Mouse (Mus musculus): ENCODE results near the gene Shcbp1l. TPM values are rescaled to one million over a fixed set of nuclear protein-coding genes. Genes with fewer than 3 reads are reported as not detected.
"Not testable (repeated sequence)": the region's sequence is repeated elsewhere in the genome, so short reads cannot be mapped to it uniquely, and the experiment has no call there.

The Shcbp1l gene
- polyA plus RNA-seq, 1 experiment from 2014 or later = 0.21 TPM

DNA sequence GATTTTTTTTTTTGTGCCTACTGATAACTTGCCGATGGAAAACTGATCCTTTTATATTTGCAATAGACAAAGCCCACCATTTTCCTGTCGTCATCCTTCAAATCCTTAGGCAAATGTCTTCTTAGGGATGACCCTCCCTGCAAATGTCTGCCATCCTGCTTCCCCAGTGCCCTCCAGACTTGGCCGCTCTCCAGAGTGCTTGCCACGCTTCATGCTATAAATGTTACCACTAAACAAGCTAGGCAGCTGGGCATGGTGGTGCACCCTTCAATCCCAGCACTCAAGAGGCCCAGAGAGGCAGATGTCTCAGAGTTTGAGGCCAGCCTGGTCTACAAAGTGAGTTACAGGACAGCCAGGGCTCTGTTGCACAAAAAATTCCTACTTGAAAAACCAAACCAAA lies 29.3 kb upstream of the Shcbp1l start:
- not testable (repeated sequence) for H3K27me3 ChIP-seq (ENCODE audit: control insufficient read depth, insufficient read depth, low read length); H3K9ac ChIP-seq (ENCODE audit: low read depth, low read length); H3K27ac ChIP-seq (ENCODE audit: low read depth, low read length); ATAC-seq (replicated peaks; ENCODE audit: insufficient number of reproducible peaks, low FRiP score, low TSS enrichment); H3K9me3 ChIP-seq (replicated peaks; ENCODE audit: control insufficient read depth, low read length); H3K36me3 ChIP-seq (ENCODE audit: control insufficient read depth, insufficient read depth, low read length); H3K4me3 ChIP-seq (ENCODE audit: low read depth, low read length); H3K4me2 ChIP-seq; H3K4me1 ChIP-seq (ENCODE audit: control insufficient read depth, insufficient read depth, low read length)
- WGBS (ENCODE audit: insufficient replicate concordance) = 84% methylated on average over 4 of the region's 4 CpGs

- 3% methylated on average over 7 of the region's 7 CpGs for WGBS (ENCODE audit: insufficient replicate concordance)
- Histone ChIP-seq H3K36me3 (ENCODE audit: control insufficient read depth, insufficient read depth, low read length) (no peaks in the 10 kb centered on the region), H3K27me3 (ENCODE audit: control insufficient read depth, insufficient read depth, low read length) (no peaks in the 10 kb centered on the region), H3K4me2 (no peak overlapping the region), H3K9ac (ENCODE audit: low read depth, low read length) (no peak overlapping the region), H3K9me3 (replicated peaks; ENCODE audit: control insufficient read depth, low read length) (no peaks in the 10 kb centered on the region), H3K27ac (ENCODE audit: low read depth, low read length) (no peak overlapping the region), H3K4me1 (ENCODE audit: control insufficient read depth, insufficient read depth, low read length) (no peaks in the 10 kb centered on the region), H3K4me3 (ENCODE audit: low read depth, low read length) (no peak overlapping the region)
- ATAC-seq (replicated peaks; ENCODE audit: insufficient number of reproducible peaks, low FRiP score, low TSS enrichment) = no peak
Observed at GRCm38 (mm10) chr1:153401765-153402164, 23.2 kb upstream of the Shcbp1l start.

DNA sequence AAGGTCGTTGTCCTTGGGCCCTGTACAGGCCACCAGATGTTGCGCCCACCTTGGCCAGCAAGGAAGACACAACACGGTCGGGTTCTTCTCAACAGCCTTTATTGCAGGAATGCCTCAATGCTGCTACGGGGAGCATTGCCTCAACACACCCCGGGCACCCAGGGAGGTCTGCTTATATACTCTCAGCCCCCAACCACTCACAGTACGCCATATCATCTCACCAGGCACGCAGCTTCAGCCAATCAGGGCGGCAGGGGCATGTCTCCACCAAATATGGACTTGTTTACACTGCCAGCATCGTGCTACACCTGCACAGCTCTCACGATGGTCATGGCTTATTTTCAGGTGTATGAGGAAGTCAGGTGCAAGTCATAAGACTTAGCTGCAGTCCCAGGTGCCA lies 17.3 kb upstream of the Shcbp1l start:
- not testable (repeated sequence) for H3K4me2 ChIP-seq; H3K9me3 ChIP-seq (replicated peaks; ENCODE audit: control insufficient read depth, low read length); H3K36me3 ChIP-seq (ENCODE audit: control insufficient read depth, insufficient read depth, low read length); ATAC-seq (replicated peaks; ENCODE audit: insufficient number of reproducible peaks, low FRiP score, low TSS enrichment); H3K4me3 ChIP-seq (ENCODE audit: low read depth, low read length); H3K27me3 ChIP-seq (ENCODE audit: control insufficient read depth, insufficient read depth, low read length); H3K9ac ChIP-seq (ENCODE audit: low read depth, low read length); H3K27ac ChIP-seq (ENCODE audit: low read depth, low read length); H3K4me1 ChIP-seq (ENCODE audit: control insufficient read depth, insufficient read depth, low read length)
- WGBS (ENCODE audit: insufficient replicate concordance) = 78% methylated on average over 11 of the region's 11 CpGs

GRCm38 (mm10) chr1:153408296-153408695 lies 16.7 kb upstream of the Shcbp1l start:
- H3K4me1 ChIP-seq (ENCODE audit: control insufficient read depth, insufficient read depth, low read length); ATAC-seq (replicated peaks; ENCODE audit: insufficient number of reproducible peaks, low FRiP score, low TSS enrichment); H3K27me3 ChIP-seq (ENCODE audit: control insufficient read depth, insufficient read depth, low read length); H3K9me3 ChIP-seq (replicated peaks; ENCODE audit: control insufficient read depth, low read length); H3K9ac ChIP-seq (ENCODE audit: low read depth, low read length); H3K36me3 ChIP-seq (ENCODE audit: control insufficient read depth, insufficient read depth, low read length); H3K4me3 ChIP-seq (ENCODE audit: low read depth, low read length); H3K4me2 ChIP-seq; H3K27ac ChIP-seq (ENCODE audit: low read depth, low read length): not testable (repeated sequence)
- 72% methylated on average over 4 of the region's 5 CpGs for WGBS (ENCODE audit: insufficient replicate concordance)

DNA sequence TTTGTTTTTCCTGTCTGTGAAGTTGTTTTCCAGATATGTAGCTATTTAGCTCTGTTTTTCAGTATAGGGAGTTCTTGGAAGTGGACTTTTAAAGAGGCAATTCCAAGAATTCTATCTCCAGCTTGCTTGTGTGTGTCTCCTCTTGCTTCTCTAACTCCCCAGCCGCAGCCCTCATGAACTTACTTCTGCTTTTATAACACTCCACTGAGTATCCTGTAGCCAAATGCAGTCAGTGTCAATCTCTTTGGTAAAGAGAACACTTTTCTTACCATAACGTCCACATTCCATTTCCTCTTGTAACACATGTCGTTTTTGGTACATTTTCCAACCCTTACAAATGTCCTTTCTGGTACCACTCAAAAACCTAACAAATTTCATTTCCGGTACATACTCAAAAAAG lies 14.0 kb upstream of the Shcbp1l start:
- not testable (repeated sequence) for ATAC-seq (replicated peaks; ENCODE audit: insufficient number of reproducible peaks, low FRiP score, low TSS enrichment); H3K36me3 ChIP-seq (ENCODE audit: control insufficient read depth, insufficient read depth, low read length); H3K4me2 ChIP-seq; H3K9me3 ChIP-seq (replicated peaks; ENCODE audit: control insufficient read depth, low read length); H3K4me3 ChIP-seq (ENCODE audit: low read depth, low read length); H3K9ac ChIP-seq (ENCODE audit: low read depth, low read length); H3K27me3 ChIP-seq (ENCODE audit: control insufficient read depth, insufficient read depth, low read length); H3K27ac ChIP-seq (ENCODE audit: low read depth, low read length); H3K4me1 ChIP-seq (ENCODE audit: control insufficient read depth, insufficient read depth, low read length)
- WGBS (ENCODE audit: insufficient replicate concordance) = 100% methylated on average over 1 of the region's 4 CpGs

DNA sequence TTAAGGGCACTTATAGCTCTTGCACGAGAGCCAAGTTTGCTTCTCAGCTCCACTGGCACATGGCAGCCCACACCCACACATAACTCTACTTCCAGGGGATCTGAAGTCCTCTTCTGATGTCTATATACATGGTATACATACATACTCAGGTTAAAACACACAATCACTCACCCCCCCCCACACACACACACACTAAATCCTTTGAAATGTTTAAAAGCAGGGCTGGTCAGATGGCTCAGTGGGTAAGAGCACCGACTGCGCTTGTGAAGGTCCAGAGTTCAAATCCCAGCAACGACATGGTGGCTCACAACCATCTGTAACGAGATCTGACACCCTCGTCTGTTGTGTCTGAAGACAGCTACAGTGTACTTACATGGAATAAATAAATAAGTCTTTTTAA lies 13.2 kb upstream of the Shcbp1l start:
- no peaks in the 10 kb centered on the region for H3K36me3 ChIP-seq (ENCODE audit: control insufficient read depth, insufficient read depth, low read length)
- no peak overlapping the region for H3K4me2 ChIP-seq
- ATAC-seq (replicated peaks; ENCODE audit: insufficient number of reproducible peaks, low FRiP score, low TSS enrichment) = no peak
- no peak overlapping the region for H3K4me3 ChIP-seq (ENCODE audit: low read depth, low read length)
- H3K9ac ChIP-seq (ENCODE audit: low read depth, low read length) = no peak overlapping the region
- H3K4me1 ChIP-seq (ENCODE audit: control insufficient read depth, insufficient read depth, low read length) = no peaks in the 10 kb centered on the region
- no peak overlapping the region for H3K27ac ChIP-seq (ENCODE audit: low read depth, low read length)
- no peaks in the 10 kb centered on the region for H3K27me3 ChIP-seq (ENCODE audit: control insufficient read depth, insufficient read depth, low read length)
- H3K9me3 ChIP-seq (replicated peaks; ENCODE audit: control insufficient read depth, low read length) = no peaks in the 10 kb centered on the region
- 83% methylated on average over 6 of the region's 6 CpGs for WGBS (ENCODE audit: insufficient replicate concordance)

GRCm38 (mm10) chr1:153412663-153413396 lies 12.1 kb upstream of the Shcbp1l start:
- H3K9ac ChIP-seq (ENCODE audit: low read depth, low read length); H3K4me3 ChIP-seq (ENCODE audit: low read depth, low read length); H3K27me3 ChIP-seq (ENCODE audit: control insufficient read depth, insufficient read depth, low read length); H3K36me3 ChIP-seq (ENCODE audit: control insufficient read depth, insufficient read depth, low read length); H3K27ac ChIP-seq (ENCODE audit: low read depth, low read length); H3K4me1 ChIP-seq (ENCODE audit: control insufficient read depth, insufficient read depth, low read length); ATAC-seq (replicated peaks; ENCODE audit: insufficient number of reproducible peaks, low FRiP score, low TSS enrichment); H3K4me2 ChIP-seq; H3K9me3 ChIP-seq (replicated peaks; ENCODE audit: control insufficient read depth, low read length): not testable (repeated sequence)
- 93% methylated on average over 2 of the region's 4 CpGs for WGBS (ENCODE audit: insufficient replicate concordance)

DNA sequence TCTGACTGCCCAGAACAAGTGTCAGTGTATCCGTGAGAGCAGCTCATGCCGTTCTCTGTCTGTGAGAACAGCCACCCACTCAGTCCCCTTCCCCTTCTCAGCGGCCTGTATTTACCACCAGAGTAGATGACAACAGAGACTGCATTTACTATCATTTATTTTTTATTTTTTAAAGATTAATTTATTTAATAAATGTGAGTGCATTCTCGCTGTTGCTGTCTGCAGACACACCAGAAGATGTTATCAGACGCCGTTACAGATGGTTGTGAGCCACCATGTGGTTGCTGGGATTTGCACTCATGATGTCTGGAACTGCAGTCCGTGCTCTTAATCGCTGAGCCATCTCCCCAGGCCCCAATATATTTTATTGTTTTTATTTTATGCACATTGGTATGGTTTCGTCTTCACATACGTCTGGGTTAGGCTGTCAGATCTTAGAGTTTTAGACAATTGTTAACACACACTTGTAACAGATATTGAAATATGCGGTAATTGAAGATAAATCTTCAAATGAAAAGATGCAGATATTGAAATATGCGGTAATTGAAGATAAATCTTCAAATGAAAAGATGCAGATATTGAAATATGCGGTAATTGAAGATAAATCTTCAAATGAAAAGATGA lies 11.5 kb upstream of the Shcbp1l start:
- not testable (repeated sequence) for H3K9ac ChIP-seq (ENCODE audit: low read depth, low read length); ATAC-seq (replicated peaks; ENCODE audit: insufficient number of reproducible peaks, low FRiP score, low TSS enrichment); H3K4me2 ChIP-seq; H3K9me3 ChIP-seq (replicated peaks; ENCODE audit: control insufficient read depth, low read length); H3K4me3 ChIP-seq (ENCODE audit: low read depth, low read length); H3K27me3 ChIP-seq (ENCODE audit: control insufficient read depth, insufficient read depth, low read length); H3K27ac ChIP-seq (ENCODE audit: low read depth, low read length); H3K4me1 ChIP-seq (ENCODE audit: control insufficient read depth, insufficient read depth, low read length); H3K36me3 ChIP-seq (ENCODE audit: control insufficient read depth, insufficient read depth, low read length)
- 86% methylated on average over 13 of the region's 13 CpGs for WGBS (ENCODE audit: insufficient replicate concordance)

- H3K4me3 ChIP-seq (ENCODE audit: low read depth, low read length); H3K27me3 ChIP-seq (ENCODE audit: control insufficient read depth, insufficient read depth, low read length); H3K9me3 ChIP-seq (replicated peaks; ENCODE audit: control insufficient read depth, low read length); ATAC-seq (replicated peaks; ENCODE audit: insufficient number of reproducible peaks, low FRiP score, low TSS enrichment); H3K9ac ChIP-seq (ENCODE audit: low read depth, low read length); H3K36me3 ChIP-seq (ENCODE audit: control insufficient read depth, insufficient read depth, low read length); H3K27ac ChIP-seq (ENCODE audit: low read depth, low read length); H3K4me2 ChIP-seq; H3K4me1 ChIP-seq (ENCODE audit: control insufficient read depth, insufficient read depth, low read length): not testable (repeated sequence)
- WGBS (ENCODE audit: insufficient replicate concordance) = 81% methylated on average over 24 of the region's 24 CpGs
Observed at GRCm38 (mm10) chr1:153414114-153414723, 10.7 kb upstream of the Shcbp1l start.

Measured in heart, embryonic 11.5 days (tissue).